Mouse (Mus musculus) activated CD4-positive, CD25-positive, alpha-beta regulatory T cell (primary cell): Measurements from ENCODE around the gene Ppm1k. TPM values are rescaled to one million over a fixed set of nuclear protein-coding genes. Genes with fewer than 3 reads are reported as not detected.

Source experiments
- polyA plus RNA-seq, 2 experiments: library from polyadenylated mRNA; unstranded; fragments of 100-300 nt; shearing (Covaris generic); gene quantifications; one replicate each; pipeline ENCODE4 v1.2.1; 2017

Ppm1k gene
- 10 to 100 TPM in 1 of 2 experiments, 1 to 10 TPM in 1; 8.4 to 13.2 TPM for polyA plus RNA-seq

DNA sequence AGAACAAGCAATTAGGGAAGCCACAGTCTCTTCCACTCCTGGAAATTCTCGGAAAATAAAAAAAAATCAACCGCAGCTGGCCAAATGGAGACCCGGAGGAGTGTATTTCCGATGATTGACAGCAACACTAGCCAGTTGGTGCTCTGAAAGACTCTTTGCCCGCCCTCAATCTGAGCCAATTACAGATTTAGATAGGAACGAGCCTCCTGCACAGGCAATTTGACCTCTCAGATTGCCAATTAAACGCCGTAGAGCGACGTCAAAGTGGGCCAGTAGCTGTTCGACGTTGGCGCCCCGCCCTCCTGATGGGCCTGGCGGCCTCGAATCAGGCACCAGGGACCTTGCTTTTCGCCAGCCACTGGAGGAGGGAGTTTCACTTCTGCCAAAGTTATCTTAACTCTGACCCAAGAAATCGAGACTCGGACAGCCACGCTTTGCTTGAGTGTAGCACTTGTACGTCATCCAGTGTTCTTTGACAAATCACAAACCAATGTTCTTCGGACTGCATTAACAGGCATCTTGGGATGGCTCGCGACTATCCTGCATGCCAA, at the start of gene Ppm1k:
TSS of gene Ppm1k (minus strand) at position 83 of the 551 bp plus-strand sequence.

DNA sequence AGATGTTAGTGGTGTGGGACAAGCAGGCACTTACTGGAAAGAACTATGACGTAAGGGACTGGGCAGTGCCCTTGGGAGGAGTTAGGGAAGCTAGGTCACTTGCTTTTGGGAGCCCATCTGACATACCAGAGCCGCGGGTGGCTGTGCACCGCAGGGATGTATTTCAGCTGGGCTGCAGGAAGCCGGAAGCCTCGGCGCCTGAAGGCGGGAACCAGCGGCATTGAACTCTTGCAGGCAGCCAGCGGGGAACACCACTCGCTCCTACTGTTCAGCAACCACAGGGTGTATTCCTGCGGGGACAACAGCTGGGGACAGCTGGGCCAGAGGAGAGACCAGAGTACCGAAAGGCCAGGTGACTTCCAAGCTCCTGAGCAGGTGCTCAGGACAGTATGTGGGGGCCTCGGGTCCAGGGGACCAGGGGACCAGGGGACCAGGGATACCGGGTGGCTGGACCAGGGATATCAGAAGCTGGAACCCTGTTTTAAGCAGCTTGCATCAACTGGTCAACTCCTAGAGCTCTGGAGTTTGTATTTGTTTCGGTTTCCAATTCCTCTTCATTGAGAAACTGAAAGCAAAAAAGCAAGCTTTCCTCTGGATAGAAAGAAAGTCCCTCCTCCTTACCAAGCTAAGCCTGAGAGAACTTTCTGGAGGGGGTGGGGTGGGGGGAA, 45.7 kb upstream of the Ppm1k start, which contains the start of gene Herc6:
TSS of gene Herc6 (plus strand) at position 120 of the 668 bp plus-strand sequence.

Other genes with a start within 250 kb of the Ppm1k start
- not detected for gene Vmn1r16, start 206.0 kb downstream of the Ppm1k start, polyA plus RNA-seq
- gene Vmn1r17, start 171.7 kb downstream of the Ppm1k start, polyA plus RNA-seq: not detected
- gene Vmn1r18, start 139.7 kb downstream of the Ppm1k start, polyA plus RNA-seq: under 1 TPM in 1 of 2 experiments, not detected in 1; 0.22 TPM
- not detected for gene Vmn1r19, start 131.7 kb downstream of the Ppm1k start, polyA plus RNA-seq
- not detected for gene Vmn1r20, start 106.5 kb downstream of the Ppm1k start, polyA plus RNA-seq
- gene Herc6, start 45.5 kb upstream of the Ppm1k start, polyA plus RNA-seq: 10 to 100 TPM; 21.4 to 25.6 TPM
- gene Pyurf, start 156.6 kb upstream of the Ppm1k start, polyA plus RNA-seq: 1 to 10 TPM; 4.8 to 6.5 TPM
- gene Lancl2, start 167.1 kb upstream of the Ppm1k start, polyA plus RNA-seq: 10 to 100 TPM in 1 of 2 experiments, 1 to 10 TPM in 1; 9.4 to 10.8 TPM